Mouse (Mus musculus) heart, embryonic 12.5 days (tissue): ENCODE results near the gene Sbp. TPM values are rescaled to one million over a fixed set of nuclear protein-coding genes. Genes with fewer than 3 reads are reported as not detected.
"Not testable (repeated sequence)": the region's sequence is repeated elsewhere in the genome, so short reads cannot be mapped to it uniquely, and the experiment has no call there.

Experiments used
- ATAC-seq: fragments of 200-750 bp; cut with Nextera tagmentation; 2 replicates; pipeline ENCODE4 v1.8.0; 2017; ENCODE audit warnings: moderate TSS enrichment, moderate library complexity; ENCODE audit not compliant: insufficient number of reproducible peaks, low FRiP score
- H3K27ac ChIP-seq: fragments of 300-500 bp; sonication (generic); 2 replicates; pipeline ENCODE4 v1.5.1; 2016; ENCODE audit warnings: mild to moderate bottlenecking, moderate library complexity; ENCODE audit not compliant: poor library complexity, severe bottlenecking
- H3K27me3 ChIP-seq: fragments of 300-500 bp; sonication (generic); replicated peaks from 2 replicates; pipeline ENCODE4 v1.6.1; 2016; ENCODE audit warnings: mild to moderate bottlenecking, moderate library complexity
- H3K36me3 ChIP-seq: fragments of 300-500 bp; sonication (generic); 2 replicates; pipeline ENCODE4 v1.6.1; 2016; ENCODE audit warnings: mild to moderate bottlenecking, moderate library complexity
- H3K4me1 ChIP-seq: fragments of 300-500 bp; sonication (generic); replicated peaks from 2 replicates; pipeline ENCODE4 v1.6.1; 2016; ENCODE audit warnings: mild to moderate bottlenecking
- H3K4me2 ChIP-seq: fragments of 300-500 bp; sonication (generic); 2 replicates; pipeline ENCODE4 v1.6.1; 2016; ENCODE audit warnings: mild to moderate bottlenecking, moderate library complexity
- H3K4me3 ChIP-seq: fragments of 300-500 bp; sonication (generic); 2 replicates; pipeline ENCODE4 v1.5.1; 2016; ENCODE audit warnings: mild to moderate bottlenecking
- H3K9ac ChIP-seq: fragments of 300-500 bp; sonication (generic); 2 replicates; pipeline ENCODE4 v1.6.1; 2016; ENCODE audit warnings: mild to moderate bottlenecking, moderate library complexity
- H3K9me3 ChIP-seq: fragments of 300-500 bp; sonication (generic); replicated peaks from 2 replicates; pipeline ENCODE4 v1.6.1; 2016; ENCODE audit warnings: mild to moderate bottlenecking, moderate library complexity
- WGBS: fragments of 180-500 bp; shearing (Covaris S2); methylation state at CpG from one replicate; pipeline ENCODE4 v1.1.7; 2016; 5-methylcytosine and 5-hydroxymethylcytosine counted together
- polyA plus RNA-seq: library from polyadenylated mRNA; unstranded; fragments of >200 nt; fragmentation: Nextera tagmentation; extraction: Ambion mirVana; gene quantifications from 2 replicates; pipeline ENCODE4 v1.2.1, GENCODE M21; 2016

Sbp gene
- not detected in 2 replicates for polyA plus RNA-seq

DNA sequence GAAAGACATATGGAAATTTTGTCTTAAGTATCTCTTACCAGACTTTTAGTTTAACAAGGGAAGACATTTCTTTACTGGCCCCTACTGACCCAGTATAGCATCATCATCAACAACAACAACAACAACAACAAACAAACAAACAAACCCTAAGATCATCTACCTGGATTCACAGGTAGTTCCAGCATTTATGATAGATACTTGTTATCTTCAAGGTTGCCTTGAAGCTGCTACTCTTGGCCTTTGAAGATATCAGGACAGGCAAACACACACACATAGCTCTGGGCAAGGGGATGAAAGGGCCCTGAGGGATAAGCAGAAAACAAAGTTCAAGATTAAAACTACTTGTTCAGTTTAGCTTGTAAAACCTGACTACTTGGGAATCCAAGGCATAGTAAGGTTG lies at the start of gene Sbp:
Gene Sbp, plus strand, starts transcription at position 301 of the 400 bp plus-strand sequence.
- no peaks in the 10 kb centered on the region for H3K36me3 ChIP-seq
- no peak within 1 kb of the TSS for H3K27ac ChIP-seq
- H3K9me3 ChIP-seq, result no peaks in the 10 kb centered on the region
- ATAC-seq, result no peak
- no peak within 1 kb of the TSS for H3K4me2 ChIP-seq
- peaks cover 11% of the 10 kb centered on the region; the same call in 1 of the 2 replicates for H3K27me3 ChIP-seq
- no peaks in the 10 kb centered on the region for H3K4me1 ChIP-seq
- H3K9ac ChIP-seq, result no peak within 1 kb of the TSS
- no peak within 1 kb of the TSS for H3K4me3 ChIP-seq

DNA sequence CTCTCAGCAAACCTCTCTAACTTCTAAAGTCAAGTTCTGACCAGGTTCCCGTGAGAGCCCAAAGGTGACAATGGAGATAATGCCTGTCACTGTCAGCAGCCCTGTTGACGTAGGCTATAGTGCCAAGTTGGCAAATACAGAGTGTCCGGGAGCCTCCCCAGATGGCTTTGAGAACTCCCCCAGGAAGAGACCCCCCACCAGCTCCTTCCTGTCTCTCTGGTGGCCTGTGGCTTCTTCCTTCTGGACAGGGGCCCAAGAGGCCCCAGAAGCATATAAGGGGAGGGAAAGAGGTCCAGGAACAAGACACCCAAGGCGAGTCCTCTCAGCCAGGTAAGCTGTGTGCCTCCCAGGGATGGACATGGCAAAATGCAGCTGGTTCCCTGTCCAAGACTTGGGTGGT lies 24.3 kb upstream of the Sbp start, which contains the start of gene Dcpp3:
Gene Dcpp3, plus strand, starts transcription at position 301 of the 400 bp plus-strand sequence.
- not testable (repeated sequence) for H3K4me1 ChIP-seq, H3K9ac ChIP-seq, H3K27ac ChIP-seq, H3K4me2 ChIP-seq, H3K36me3 ChIP-seq, H3K9me3 ChIP-seq, H3K27me3 ChIP-seq, H3K4me3 ChIP-seq, ATAC-seq
- 62% methylated on average over 4 of the region's 4 CpGs for WGBS

DNA sequence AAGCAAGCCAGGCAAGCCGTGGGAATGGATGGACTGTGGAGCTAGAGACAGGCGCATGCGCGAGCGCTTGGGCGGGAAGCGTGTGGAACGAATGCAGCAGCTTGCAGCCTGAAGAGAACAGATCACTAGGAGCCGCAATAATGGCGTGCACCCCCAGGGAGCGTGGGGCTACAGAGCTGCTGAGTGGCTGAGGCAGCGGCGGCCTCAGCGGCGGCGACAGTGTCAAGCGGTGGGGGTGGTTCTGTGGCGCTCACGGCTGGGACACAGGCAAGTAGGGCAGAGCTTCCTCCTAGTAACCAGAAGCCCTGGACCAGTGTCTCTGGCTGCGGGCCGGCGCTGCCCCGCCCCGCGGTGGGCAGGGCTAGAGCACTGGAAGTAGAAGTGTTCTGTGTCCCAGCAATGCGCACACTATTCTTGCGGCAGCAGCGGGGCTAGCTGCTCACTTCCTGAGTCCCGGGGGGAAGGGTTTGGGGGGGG lies 16.9 kb upstream of the Sbp start:
- peak; percentile 97 for ATAC-seq
- Histone ChIP-seq H3K4me3 (peak overlapping the region; percentile 59), H3K36me3 (no peaks in the 10 kb centered on the region), H3K27me3 (0 out of 2 replicates have a peak, but pooled peaks cover 2% of the 10 kb centered on the region), H3K4me2 (peak overlapping the region; percentile 81), H3K4me1 (peaks cover 6% of the 10 kb centered on the region), H3K9ac (peak overlapping the region; percentile 75), H3K9me3 (no peaks in the 10 kb centered on the region), H3K27ac (peak overlapping the region; percentile 97)
- under 1% methylated on average over 29 of the region's 29 CpGs for WGBS

GRCm38 (mm10) chr17:23925090-23925493 lies 16.4 kb upstream of the Sbp start:
- H3K27me3 ChIP-seq, result 0 out of 2 replicates have a peak, but pooled peaks cover 2% of the 10 kb centered on the region
- peak overlapping the region; percentile 59 for H3K4me3 ChIP-seq
- peak overlapping the region; percentile 81 for H3K4me2 ChIP-seq
- H3K36me3 ChIP-seq, result no peaks in the 10 kb centered on the region
- H3K9me3 ChIP-seq, result no peaks in the 10 kb centered on the region
- ATAC-seq, result peak; percentile 80
- peak overlapping the region; percentile 97 for H3K27ac ChIP-seq
- under 1% methylated on average over 14 of the region's 14 CpGs for WGBS
- peak overlapping the region; percentile 75 for H3K9ac ChIP-seq
- H3K4me1 ChIP-seq, result peaks cover 6% of the 10 kb centered on the region

DNA sequence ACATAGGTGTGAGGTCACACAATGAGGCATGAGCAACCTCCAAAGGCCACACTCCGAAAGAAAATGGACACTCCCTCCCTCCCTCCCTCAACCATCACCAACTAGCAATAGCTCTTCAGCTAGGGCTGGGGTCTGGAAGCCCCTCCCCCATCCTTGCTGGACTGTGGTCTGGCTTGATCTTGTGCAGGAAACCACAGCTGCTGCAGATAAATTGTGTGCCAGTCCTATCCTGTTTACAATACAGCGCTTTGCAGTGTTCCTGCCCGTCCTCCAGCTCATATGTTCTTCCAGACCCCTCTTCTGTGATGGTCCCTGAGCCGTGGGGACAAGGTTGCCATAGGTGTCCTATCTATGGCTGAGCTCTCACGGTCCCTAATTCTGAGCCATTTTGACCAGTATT lies 10.3 kb upstream of the Sbp start:
- 54% methylated on average over 5 of the region's 5 CpGs for WGBS

DNA sequence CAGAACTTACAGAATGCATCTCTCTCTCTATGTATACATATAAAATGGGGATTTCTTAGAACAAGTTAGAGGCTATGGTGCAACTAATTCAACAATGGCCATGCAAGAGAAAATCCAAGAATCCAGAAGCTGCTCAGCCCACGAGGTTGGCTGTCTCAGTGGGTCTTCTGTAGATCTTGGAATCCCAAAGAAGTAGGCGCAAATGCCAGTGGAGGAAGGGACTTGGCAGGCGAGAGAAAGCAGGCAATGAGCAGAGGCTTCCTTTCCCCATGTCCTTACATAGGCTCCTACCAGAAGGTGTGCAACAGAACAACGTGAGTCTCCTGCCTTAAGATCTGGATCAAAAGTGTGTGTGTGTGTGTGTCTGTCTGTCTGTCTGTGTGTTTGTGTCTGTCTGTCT lies 6.0 kb downstream of the Sbp start:
- not testable (repeated sequence) for H3K36me3 ChIP-seq, H3K4me1 ChIP-seq, H3K27me3 ChIP-seq, H3K9ac ChIP-seq, H3K27ac ChIP-seq, H3K4me3 ChIP-seq, H3K9me3 ChIP-seq, H3K4me2 ChIP-seq, ATAC-seq
- WGBS, result 75% methylated on average over 4 of the region's 4 CpGs

More for the DNA sequence above, 10.3 kb upstream of the Sbp start:
- Histone ChIP-seq H3K9me3 (0 out of 2 replicates have a peak, but pooled peaks cover 4% of the 10 kb centered on the region), H3K9ac (no peak overlapping the region), H3K4me3 (no peak overlapping the region), H3K4me2 (no peak overlapping the region), H3K27me3 (0 out of 2 replicates have a peak, but pooled peaks cover 2% of the 10 kb centered on the region), H3K36me3 (no peaks in the 10 kb centered on the region), H3K4me1 (no peaks in the 10 kb centered on the region), H3K27ac (no peak overlapping the region)
- ATAC-seq, result peak; percentile 33; the same call in 1 of the 2 replicates

DNA sequence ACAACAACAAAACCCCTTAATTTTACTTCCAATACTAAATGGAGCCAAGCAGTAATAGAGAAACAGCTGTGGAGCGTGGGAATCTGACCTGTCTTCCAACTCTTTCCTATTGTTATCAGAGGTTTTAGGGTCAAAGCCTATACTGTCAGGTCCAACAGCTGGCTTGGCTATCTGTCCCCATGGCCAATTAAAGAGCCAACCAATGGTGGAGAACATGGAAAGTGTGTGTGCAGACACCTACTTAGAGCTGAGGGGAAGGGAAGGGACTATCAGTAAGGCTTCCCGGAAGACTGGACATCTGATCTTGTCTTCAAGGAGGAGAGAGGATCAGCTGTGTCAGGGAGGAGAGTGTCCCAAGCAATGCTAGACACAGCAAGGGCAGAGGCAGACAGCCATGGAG lies 7.6 kb downstream of the Sbp start:
- Histone ChIP-seq H3K4me2 (no peak overlapping the region), H3K36me3 (no peaks in the 10 kb centered on the region), H3K27me3 (no peaks in the 10 kb centered on the region), H3K9me3 (no peaks in the 10 kb centered on the region), H3K4me3 (no peak overlapping the region), H3K4me1 (no peaks in the 10 kb centered on the region), H3K9ac (no peak overlapping the region), H3K27ac (no peak overlapping the region)
- 58% methylated on average over 2 of the region's 2 CpGs for WGBS
- no peak for ATAC-seq

- not testable (repeated sequence) for H3K36me3 ChIP-seq, H3K27me3 ChIP-seq, H3K9me3 ChIP-seq, ATAC-seq, H3K4me3 ChIP-seq, H3K4me1 ChIP-seq, H3K4me2 ChIP-seq, H3K27ac ChIP-seq, H3K9ac ChIP-seq
- WGBS, result 77% methylated on average over 4 of the region's 4 CpGs
Measured at GRCm38 (mm10) chr17:23950828-23951227, 9.4 kb downstream of the Sbp start.

DNA sequence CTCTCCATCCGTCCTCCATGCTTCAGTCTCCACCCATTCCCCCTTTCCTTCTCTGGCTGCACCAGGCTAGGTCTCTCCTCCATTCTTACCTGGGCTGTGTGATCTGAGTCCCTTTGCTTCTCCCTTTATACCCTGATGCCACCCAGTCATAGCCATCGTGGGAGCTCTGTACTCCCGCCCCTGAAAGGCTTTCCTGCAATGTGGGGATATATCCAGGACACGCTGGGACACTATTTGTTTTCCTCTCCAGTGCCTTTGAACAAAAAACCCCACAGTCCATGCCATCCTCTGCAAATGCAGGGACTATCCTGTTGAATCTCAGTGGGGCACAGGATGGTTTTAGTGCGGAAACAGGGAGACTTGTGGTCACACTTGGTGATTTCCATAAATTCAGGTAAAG lies 13.7 kb downstream of the Sbp start, which contains the start of gene Sbpl:
Gene Sbpl, minus strand, starts transcription at position 101 of the 400 bp plus-strand sequence.
- Histone ChIP-seq H3K27me3 (0 out of 2 replicates have a peak, but pooled peaks cover 5% of the 10 kb centered on the region), H3K9me3 (no peaks in the 10 kb centered on the region), H3K9ac (no peak within 1 kb of the TSS), H3K36me3 (no peaks in the 10 kb centered on the region), H3K27ac (no peak within 1 kb of the TSS), H3K4me2 (no peak within 1 kb of the TSS), H3K4me3 (no peak within 1 kb of the TSS), H3K4me1 (no peaks in the 10 kb centered on the region)
- no peak for ATAC-seq
- 78% methylated on average over 5 of the region's 5 CpGs for WGBS

DNA sequence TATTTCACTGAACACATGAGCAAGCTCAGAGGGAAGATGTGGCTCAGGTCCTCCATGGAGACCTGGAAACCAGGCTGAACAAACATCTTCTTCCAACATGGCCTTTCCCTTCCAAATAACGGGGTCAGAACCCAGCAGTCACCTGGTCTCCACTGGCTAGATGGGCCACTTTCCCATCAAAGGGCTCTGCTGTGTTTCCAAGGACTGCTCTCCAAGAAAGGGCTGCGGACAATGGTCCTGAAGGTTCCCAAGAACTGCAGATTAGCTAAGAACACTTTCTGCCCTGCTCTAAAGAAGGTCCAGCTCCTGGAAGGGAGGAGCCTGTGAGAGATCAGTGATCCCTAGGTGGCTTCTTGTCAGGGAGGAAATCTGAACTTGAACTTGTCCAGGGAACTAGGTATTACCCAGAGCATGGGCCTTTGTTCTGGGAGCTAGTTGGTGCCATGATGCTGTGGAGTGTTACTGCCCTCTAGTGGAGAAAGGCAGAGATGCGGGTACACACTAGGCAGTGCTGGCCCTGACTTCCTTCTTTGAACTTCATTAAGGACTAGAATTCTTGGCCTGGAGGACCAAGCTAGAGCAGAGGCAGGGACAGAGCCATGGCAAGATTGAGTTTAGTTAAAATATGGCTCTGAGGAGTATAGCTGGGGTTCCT lies 18.7 kb downstream of the Sbp start:
- Histone ChIP-seq H3K27me3 (0 out of 2 replicates have a peak, but pooled peaks cover 2% of the 10 kb centered on the region), H3K4me3 (no peak overlapping the region), H3K27ac (no peak overlapping the region), H3K9ac (no peak overlapping the region), H3K36me3 (no peaks in the 10 kb centered on the region), H3K4me2 (no peak overlapping the region), H3K9me3 (no peaks in the 10 kb centered on the region), H3K4me1 (no peaks in the 10 kb centered on the region)
- ATAC-seq, result peak; percentile 70
- 37% methylated on average over 3 of the region's 3 CpGs for WGBS

GRCm38 (mm10) chr17:23961573-23962122 lies 20.2 kb downstream of the Sbp start:
- H3K4me3 ChIP-seq, result no peak overlapping the region

More at GRCm38 (mm10) chr17:23961573-23962122, 20.2 kb downstream of the Sbp start:
- H3K27ac ChIP-seq, result no peak overlapping the region
- no peaks in the 10 kb centered on the region for H3K36me3 ChIP-seq
- H3K4me1 ChIP-seq, result no peaks in the 10 kb centered on the region
- H3K27me3 ChIP-seq, result no peaks in the 10 kb centered on the region
- H3K9me3 ChIP-seq, result no peaks in the 10 kb centered on the region
- H3K9ac ChIP-seq, result no peak overlapping the region
- ATAC-seq, result no peak
- no peak overlapping the region for H3K4me2 ChIP-seq
- 73% methylated on average over 4 of the region's 4 CpGs for WGBS
